Mouse (Mus musculus) C2C12 (cell line): ENCODE results near the gene Timm50. TPM values are rescaled to one million over a fixed set of nuclear protein-coding genes. Genes with fewer than 3 reads are reported as not detected.
A peak's percentile ranks its signal among the peaks of the same experiment; 100 is the strongest.

Experiments
- H3K27me3 ChIP-seq: one replicate; pipeline ENCODE4 v1.6.1; 2011; ENCODE audit not compliant: control insufficient read depth, insufficient read depth, insufficient read length
- H3K36me3 ChIP-seq: one replicate; pipeline ENCODE4 v1.6.1; 2011; ENCODE audit not compliant: control insufficient read depth, insufficient read depth
- H3K4me3 ChIP-seq: one replicate; pipeline ENCODE4 v1.5.1; 2011; ENCODE audit warnings: mild to moderate bottlenecking, control low read depth; ENCODE audit not compliant: poor library complexity, insufficient read depth, severe bottlenecking
- H3K79me2 ChIP-seq: one replicate; pipeline ENCODE4 v1.6.1; 2011; ENCODE audit not compliant: control insufficient read depth, insufficient read depth
- H3K79me3 ChIP-seq: one replicate; pipeline ENCODE4 v1.6.1; 2011; ENCODE audit warnings: low read depth, control low read depth
- H3ac ChIP-seq: one replicate; pipeline ENCODE3; 2011; ENCODE audit warnings: low read depth; ENCODE audit not compliant: control insufficient read depth, insufficient read length
- CEBPB ChIP-seq: IDR thresholded peaks from one replicate; pipeline ENCODE4 v1.6.1; 2011; ENCODE audit warnings: low read depth, mild to moderate bottlenecking, control low read depth, moderate library complexity
- CTCF ChIP-seq: IDR thresholded peaks from one replicate; pipeline ENCODE4 v1.5.1; 2011; ENCODE audit not compliant: control insufficient read depth, insufficient read depth, insufficient read length
- FOSL1 ChIP-seq: IDR thresholded peaks from one replicate; pipeline ENCODE4 v1.8.0; 2011; ENCODE audit warnings: mild to moderate bottlenecking, low read length; ENCODE audit not compliant: poor library complexity, insufficient read depth, severe bottlenecking
- MAX ChIP-seq: IDR thresholded peaks from one replicate; pipeline ENCODE4 v1.6.1; 2011; ENCODE audit warnings: mild to moderate bottlenecking, control low read depth
- MYOD1 ChIP-seq: IDR thresholded peaks from one replicate; pipeline ENCODE4 v1.6.1; 2011; ENCODE audit warnings: low read depth; ENCODE audit not compliant: control insufficient read depth, insufficient read length
- MYOG ChIP-seq: IDR thresholded peaks from one replicate; pipeline ENCODE4 v1.6.1; 2011; ENCODE audit not compliant: control insufficient read depth, insufficient read length; ENCODE audit errors: extremely low read depth
- USF1 ChIP-seq: IDR thresholded peaks from one replicate; pipeline ENCODE4 v1.6.1; 2011; ENCODE audit warnings: low read depth, mild to moderate bottlenecking, control low read depth, moderate library complexity
- polyA plus RNA-seq: library from polyadenylated mRNA; unstranded; fragments of >200 nt; fragmentation: generic; extraction: Trizol; gene quantifications from one replicate; pipeline ENCODE4 v1.2.1, GENCODE M21; 2012; ENCODE audit warnings: missing spikeins

Timm50 gene
- polyA plus RNA-seq, 1 experiment, result 130 TPM

GRCm38 (mm10) chr7:28271761-28272160 lies 40.1 kb downstream of the Timm50 start:
- no peak overlapping the region for H3K4me3 ChIP-seq
- no peaks in the 10 kb centered on the region for H3K79me3 ChIP-seq
- no peaks in the 10 kb centered on the region for H3K36me3 ChIP-seq
- no peak overlapping the region for H3ac ChIP-seq
- TF ChIP-seq CTCF, result no peak
- no peak for TF ChIP-seq FOSL1
- TF ChIP-seq MAX, result no peak
- no peak for TF ChIP-seq USF1
- TF ChIP-seq MYOD1, result no peak
- no peak for TF ChIP-seq CEBPB
- no peak for TF ChIP-seq MYOG
- H3K27me3 ChIP-seq, result no peaks in the 10 kb centered on the region
- no peaks in the 10 kb centered on the region for H3K79me2 ChIP-seq

- no peak overlapping the region for H3K4me3 ChIP-seq
- H3ac ChIP-seq, result no peak overlapping the region
- H3K79me3 ChIP-seq, result no peaks in the 10 kb centered on the region
- H3K79me2 ChIP-seq, result no peaks in the 10 kb centered on the region
- no peak for TF ChIP-seq FOSL1
- no peak for TF ChIP-seq MYOG
- TF ChIP-seq MAX, result no peak
- TF ChIP-seq CTCF, result no peak
- no peak for TF ChIP-seq USF1
- TF ChIP-seq MYOD1, result no peak
- TF ChIP-seq CEBPB, result no peak
- H3K36me3 ChIP-seq, result no peaks in the 10 kb centered on the region
- H3K27me3 ChIP-seq, result no peaks in the 10 kb centered on the region
These were observed 42.5 kb downstream of the Timm50 start for GRCm38 (mm10) chr7:28269355-28269754.

GRCm38 (mm10) chr7:28268576-28268975 lies 43.3 kb downstream of the Timm50 start:
- no peak overlapping the region for H3K4me3 ChIP-seq
- H3K36me3 ChIP-seq, result no peaks in the 10 kb centered on the region
- no peaks in the 10 kb centered on the region for H3K79me3 ChIP-seq

GRCm38 (mm10) chr7:28268042-28268531 lies 43.8 kb downstream of the Timm50 start:
- H3ac ChIP-seq, result no peak overlapping the region
- H3K4me3 ChIP-seq, result peak overlapping the region; percentile 26
- H3K36me3 ChIP-seq, result no peaks in the 10 kb centered on the region
- no peaks in the 10 kb centered on the region for H3K27me3 ChIP-seq
- no peaks in the 10 kb centered on the region for H3K79me3 ChIP-seq
- no peaks in the 10 kb centered on the region for H3K79me2 ChIP-seq
- TF ChIP-seq USF1 (no peak), MYOD1 (no peak), MAX (no peak), CEBPB (no peak), FOSL1 (no peak), CTCF (no peak), MYOG (no peak)

More at GRCm38 (mm10) chr7:28268576-28268975, 43.3 kb downstream of the Timm50 start:
- H3K27me3 ChIP-seq, result no peaks in the 10 kb centered on the region
- no peak overlapping the region for H3ac ChIP-seq
- no peak for TF ChIP-seq MYOG
- H3K79me2 ChIP-seq, result no peaks in the 10 kb centered on the region

- TF ChIP-seq CEBPB, result no peak
- TF ChIP-seq MAX, result peak; percentile 24
- Histone ChIP-seq H3K4me3 (peak within 1 kb of the TSS; percentile 26), H3ac (peak within 1 kb of the TSS; percentile 36), H3K27me3 (no peaks in the 10 kb centered on the region), H3K79me3 (no peaks in the 10 kb centered on the region), H3K79me2 (no peaks in the 10 kb centered on the region), H3K36me3 (no peaks in the 10 kb centered on the region)
These were observed 44.5 kb downstream of the Timm50 start, which contains the start of gene Eid2 for GRCm38 (mm10) chr7:28267129-28268041. Gene Eid2, plus strand, starts transcription at chr7:28267881.

GRCm38 (mm10) chr7:28265391-28265790 lies 46.5 kb downstream of the Timm50 start:
- H3ac ChIP-seq, result no peak overlapping the region
- no peaks in the 10 kb centered on the region for H3K79me3 ChIP-seq
- H3K79me2 ChIP-seq, result no peaks in the 10 kb centered on the region
- TF ChIP-seq USF1, result no peak
- H3K27me3 ChIP-seq, result no peaks in the 10 kb centered on the region
- H3K36me3 ChIP-seq, result no peaks in the 10 kb centered on the region
- no peak overlapping the region for H3K4me3 ChIP-seq
